Mouse (Mus musculus) kidney, embryonic 16.5 days (tissue): ENCODE results near the gene Plppr1. TPM values are rescaled to one million over a fixed set of nuclear protein-coding genes. Genes with fewer than 3 reads are reported as not detected.

Experiments
- ATAC-seq: fragments of 200-750 bp; cut with Nextera tagmentation; 2 replicates; pipeline ENCODE4 v1.8.0; 2017; ENCODE audit warnings: moderate TSS enrichment; ENCODE audit not compliant: low FRiP score, low TSS enrichment
- H3K27ac ChIP-seq: fragments of 300-500 bp; sonication (generic); 2 replicates; pipeline ENCODE4 v1.5.1; 2014; ENCODE audit warnings: low read length
- H3K27me3 ChIP-seq: fragments of 300-500 bp; sonication (generic); 2 replicates; pipeline ENCODE4 v1.6.1; 2014; ENCODE audit warnings: low read length, control low read depth, mixed read lengths; ENCODE audit not compliant: insufficient read depth
- H3K36me3 ChIP-seq: fragments of 300-500 bp; sonication (generic); 2 replicates; pipeline ENCODE4 v1.6.1; 2014; ENCODE audit warnings: low read length, control low read depth, mixed read lengths; ENCODE audit not compliant: insufficient read depth
- H3K4me1 ChIP-seq: fragments of 300-500 bp; sonication (generic); 2 replicates; pipeline ENCODE4 v1.6.1; 2014; ENCODE audit warnings: low read length, control low read depth, mixed read lengths; ENCODE audit not compliant: insufficient read depth
- H3K4me2 ChIP-seq: fragments of 300-500 bp; sonication (generic); replicated peaks from 2 replicates; pipeline ENCODE4 v1.6.1; 2014; ENCODE audit warnings: low read depth, low read length
- H3K4me3 ChIP-seq: fragments of 300-500 bp; sonication (generic); 2 replicates; pipeline ENCODE4 v1.5.1; 2014; ENCODE audit warnings: mild to moderate bottlenecking, low read length
- H3K9ac ChIP-seq: fragments of 300-500 bp; sonication (generic); replicated peaks from 2 replicates; pipeline ENCODE4 v1.6.1; 2014; ENCODE audit warnings: low read length
- H3K9me3 ChIP-seq: fragments of 300-500 bp; sonication (generic); 2 replicates; pipeline ENCODE4 v1.6.1; 2016; ENCODE audit warnings: low read length, control low read depth
- WGBS: fragments of 180-500 bp; shearing (Covaris S2); extraction: QIAGEN DNeasy Blood & Tissue Kit; methylation state at CpG from one replicate; pipeline ENCODE4 v1.1.7; 2014; 5-methylcytosine and 5-hydroxymethylcytosine counted together
- polyA plus RNA-seq: library from polyadenylated mRNA; unstranded; fragments of >200 nt; fragmentation: Nextera tagmentation; extraction: Ambion mirVana; gene quantifications from 2 replicates; pipeline ENCODE4 v1.2.1, GENCODE M21; 2015

Plppr1 gene
- polyA plus RNA-seq, 1 experiment from 2014 or later = 6.3 TPM

- Histone ChIP-seq H3K4me2 (no peak overlapping the region), H3K9ac (no peak overlapping the region), H3K9me3 (no peaks in the 10 kb centered on the region), H3K36me3 (no peaks in the 10 kb centered on the region), H3K4me1 (no peaks in the 10 kb centered on the region), H3K4me3 (no peak overlapping the region), H3K27me3 (no peaks in the 10 kb centered on the region), H3K27ac (no peak overlapping the region)
- ATAC-seq = no peak
- 74% methylated on average over 11 of the region's 11 CpGs for WGBS
Observed at GRCm38 (mm10) chr4:49212616-49213544, 153.8 kb downstream of the Plppr1 start.

- Histone ChIP-seq H3K27me3 (no peaks in the 10 kb centered on the region), H3K36me3 (no peaks in the 10 kb centered on the region), H3K4me2 (no peak overlapping the region), H3K27ac (no peak overlapping the region), H3K4me1 (no peaks in the 10 kb centered on the region), H3K4me3 (no peak overlapping the region), H3K9ac (no peak overlapping the region), H3K9me3 (no peaks in the 10 kb centered on the region)
- WGBS = 60% methylated on average over 3 of the region's 3 CpGs
- ATAC-seq = no peak
Observed at GRCm38 (mm10) chr4:49214341-49214740, 155.3 kb downstream of the Plppr1 start.

DNA sequence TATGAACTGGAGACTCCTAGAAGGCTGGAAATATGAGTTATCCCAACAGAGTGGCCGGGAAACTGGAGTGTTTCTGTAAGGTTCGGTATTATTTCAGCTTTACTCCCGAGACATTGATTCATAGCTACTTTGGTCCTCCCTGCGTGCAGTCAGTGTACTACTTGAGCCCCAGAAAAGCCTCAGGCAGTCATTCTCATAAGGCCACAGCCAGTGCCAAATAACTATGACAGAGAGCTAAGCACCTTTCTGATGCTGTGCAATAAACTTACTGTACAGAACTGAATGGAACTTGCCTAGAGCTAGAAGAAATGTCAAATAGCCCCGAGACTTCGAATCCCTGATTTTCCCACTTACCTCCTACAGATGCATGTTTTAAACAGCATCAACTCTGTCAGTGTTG lies 164.4 kb downstream of the Plppr1 start:
- Histone ChIP-seq H3K4me2 (no peak overlapping the region), H3K9me3 (no peaks in the 10 kb centered on the region), H3K27ac (no peak overlapping the region), H3K4me3 (no peak overlapping the region), H3K36me3 (no peaks in the 10 kb centered on the region), H3K27me3 (no peaks in the 10 kb centered on the region), H3K4me1 (no peaks in the 10 kb centered on the region), H3K9ac (no peak overlapping the region)
- whole genome bisulfite sequencing = 51% methylated on average over 6 of the region's 6 CpGs
- ATAC-seq = no peak

DNA sequence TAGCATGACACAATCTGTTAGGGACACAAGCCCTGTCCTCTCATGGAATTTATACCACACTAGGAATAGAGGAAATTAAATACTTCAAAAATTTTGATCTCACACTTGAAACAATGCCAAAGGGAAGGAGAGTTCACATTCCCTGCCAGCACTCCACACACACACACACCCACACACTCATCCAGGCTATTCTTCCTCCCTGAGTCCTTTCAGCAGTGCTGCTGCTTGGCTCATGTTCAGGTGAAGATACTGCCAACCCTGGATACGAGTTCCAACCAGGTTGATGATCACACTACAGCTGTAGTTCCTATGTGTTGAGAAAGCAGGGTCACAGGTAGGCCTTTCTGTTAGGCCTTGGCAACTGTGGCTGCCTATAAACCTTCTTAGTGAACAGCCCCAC lies 165.9 kb downstream of the Plppr1 start:
- no peaks in the 10 kb centered on the region for H3K27me3 ChIP-seq
- H3K4me3 ChIP-seq = no peak overlapping the region
- H3K4me1 ChIP-seq = no peaks in the 10 kb centered on the region
- H3K4me2 ChIP-seq = no peak overlapping the region
- no peaks in the 10 kb centered on the region for H3K9me3 ChIP-seq
- H3K27ac ChIP-seq = no peak overlapping the region
- no peak for ATAC-seq
- H3K36me3 ChIP-seq = no peaks in the 10 kb centered on the region
- no peak overlapping the region for H3K9ac ChIP-seq
- 48% methylated on average over 1 of the region's 1 CpGs for WGBS

DNA sequence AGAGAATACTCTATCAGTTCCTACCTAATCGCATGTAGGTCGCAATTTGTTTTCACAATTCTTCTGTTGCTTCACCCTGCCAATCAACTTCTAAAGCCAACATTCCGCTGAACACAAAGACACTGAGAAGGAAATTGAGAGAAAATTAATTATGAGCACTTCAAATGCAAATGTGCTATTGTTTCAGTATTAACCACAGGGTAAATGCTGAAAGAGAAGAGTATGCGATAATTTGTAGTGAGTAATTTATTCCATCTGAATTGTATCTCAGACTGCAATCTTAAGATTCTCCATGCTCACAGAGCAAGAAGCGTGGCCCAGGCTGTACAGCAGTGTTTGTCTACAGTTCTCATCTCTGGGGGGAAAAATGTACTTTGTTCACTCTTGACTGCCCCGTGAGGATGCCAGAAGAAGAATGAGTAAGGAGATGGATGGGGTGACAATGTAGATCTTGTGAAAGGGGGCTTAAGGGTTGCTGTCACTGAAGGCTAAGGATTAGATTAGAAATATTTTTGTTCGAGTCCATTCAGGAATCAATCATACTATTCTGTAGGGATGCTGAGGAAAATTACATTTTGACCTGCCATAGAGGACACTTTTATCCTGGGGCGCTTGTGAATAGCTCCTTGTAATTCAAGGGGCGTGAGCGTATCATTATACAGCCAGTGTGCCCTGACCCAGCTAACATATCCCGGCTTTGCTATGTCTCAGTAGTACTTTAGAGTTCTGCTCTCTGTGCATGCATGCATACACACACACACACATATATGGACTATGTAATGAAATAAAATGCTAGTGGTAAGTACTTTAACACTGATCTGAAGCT lies 173.3 kb downstream of the Plppr1 start:
- Histone ChIP-seq H3K4me3 (no peak overlapping the region), H3K27ac (no peak overlapping the region), H3K9ac (no peak overlapping the region), H3K4me1 (no peaks in the 10 kb centered on the region), H3K27me3 (no peaks in the 10 kb centered on the region), H3K9me3 (no peaks in the 10 kb centered on the region), H3K36me3 (no peaks in the 10 kb centered on the region), H3K4me2 (no peak overlapping the region)
- no peak for ATAC-seq
- WGBS = 78% methylated on average over 11 of the region's 11 CpGs

- Histone ChIP-seq H3K4me1 (no peaks in the 10 kb centered on the region), H3K4me3 (no peak overlapping the region), H3K4me2 (no peak overlapping the region), H3K9me3 (no peaks in the 10 kb centered on the region), H3K36me3 (no peaks in the 10 kb centered on the region), H3K27me3 (no peaks in the 10 kb centered on the region), H3K9ac (no peak overlapping the region), H3K27ac (no peak overlapping the region)
- no peak for ATAC-seq
- WGBS = 42% methylated on average over 3 of the region's 3 CpGs
Observed at GRCm38 (mm10) chr4:49233032-49233406, 173.9 kb downstream of the Plppr1 start.

DNA sequence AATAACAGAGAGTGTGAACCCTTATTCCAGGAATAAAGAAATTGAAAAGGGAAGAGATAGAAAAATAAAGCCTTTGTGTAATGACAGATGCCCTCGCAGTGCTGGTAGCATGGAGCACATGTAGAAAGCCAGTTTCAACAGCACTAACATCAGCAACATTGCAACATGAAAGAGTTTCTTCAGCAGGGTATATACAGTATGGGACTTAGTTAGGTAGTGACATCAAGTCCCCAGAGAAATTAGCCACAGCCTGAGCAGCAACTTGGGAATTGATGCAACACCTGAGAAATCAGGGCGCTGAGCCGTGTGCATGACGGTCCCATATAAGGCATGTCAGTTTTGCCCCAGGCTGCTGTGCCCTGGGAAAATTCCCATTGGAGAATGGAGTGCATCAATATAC lies 179.0 kb downstream of the Plppr1 start:
- Histone ChIP-seq H3K27me3 (no peaks in the 10 kb centered on the region), H3K9me3 (no peaks in the 10 kb centered on the region), H3K4me3 (no peak overlapping the region), H3K36me3 (no peaks in the 10 kb centered on the region), H3K4me2 (no peak overlapping the region), H3K9ac (no peak overlapping the region), H3K4me1 (no peaks in the 10 kb centered on the region), H3K27ac (no peak overlapping the region)
- ATAC-seq = no peak
- 86% methylated on average over 4 of the region's 4 CpGs for WGBS

GRCm38 (mm10) chr4:49239451-49239850 lies 180.4 kb downstream of the Plppr1 start:
- Histone ChIP-seq H3K4me3 (no peak overlapping the region), H3K4me2 (no peak overlapping the region), H3K9ac (no peak overlapping the region), H3K36me3 (no peaks in the 10 kb centered on the region), H3K4me1 (no peaks in the 10 kb centered on the region), H3K9me3 (no peaks in the 10 kb centered on the region), H3K27me3 (no peaks in the 10 kb centered on the region), H3K27ac (no peak overlapping the region)
- ATAC-seq = no peak
- WGBS = 90% methylated on average over 5 of the region's 5 CpGs

DNA sequence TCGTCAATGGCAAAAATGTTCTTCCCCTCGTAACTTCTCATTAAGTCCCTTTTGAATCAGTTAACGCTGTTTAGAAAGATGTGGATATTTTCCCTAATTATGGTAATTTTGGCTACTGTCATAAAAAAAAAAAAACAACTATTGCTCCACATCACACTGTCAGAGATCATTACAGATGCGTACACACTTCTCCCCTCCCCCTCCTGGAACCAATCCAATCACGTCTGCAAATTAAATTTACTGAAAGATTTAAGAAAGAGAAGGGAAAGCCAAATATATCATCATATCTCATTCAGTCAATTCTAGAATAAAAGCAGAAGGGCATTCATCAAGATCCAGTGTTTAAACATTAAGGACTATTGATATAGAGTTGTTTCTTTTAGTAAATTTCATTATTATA lies 185.7 kb downstream of the Plppr1 start:
- H3K36me3 ChIP-seq = no peaks in the 10 kb centered on the region
- no peak overlapping the region for H3K9ac ChIP-seq
- H3K27me3 ChIP-seq = no peaks in the 10 kb centered on the region
- no peak for ATAC-seq
- H3K27ac ChIP-seq = no peak overlapping the region
- WGBS = 61% methylated on average over 5 of the region's 5 CpGs
- H3K4me3 ChIP-seq = no peak overlapping the region
- H3K9me3 ChIP-seq = no peaks in the 10 kb centered on the region
- H3K4me1 ChIP-seq = no peaks in the 10 kb centered on the region
- no peak overlapping the region for H3K4me2 ChIP-seq

DNA sequence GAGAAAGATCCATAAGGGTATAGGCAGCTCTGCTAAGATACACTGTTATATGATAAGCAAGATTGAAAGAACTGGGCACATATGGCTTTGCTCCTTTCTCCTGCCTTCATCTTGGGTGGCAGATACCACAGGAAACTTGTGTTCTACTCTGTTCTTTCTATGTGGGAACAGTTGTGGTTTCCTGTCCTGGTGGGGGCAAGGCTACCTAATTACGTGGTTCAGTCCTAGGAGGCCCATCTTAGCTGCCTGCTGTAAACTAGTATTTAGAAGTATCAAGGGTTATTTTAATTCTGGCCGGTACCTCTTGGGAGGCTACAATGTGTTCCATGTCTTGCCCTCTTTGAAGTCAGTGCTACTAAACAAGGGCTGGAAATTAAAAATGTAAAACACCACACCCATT lies 186.2 kb downstream of the Plppr1 start:
- WGBS = 80% methylated on average over 2 of the region's 2 CpGs
- H3K4me1 ChIP-seq = no peaks in the 10 kb centered on the region
- no peaks in the 10 kb centered on the region for H3K27me3 ChIP-seq
- no peak overlapping the region for H3K27ac ChIP-seq
- no peak for ATAC-seq
- no peaks in the 10 kb centered on the region for H3K36me3 ChIP-seq
- H3K4me3 ChIP-seq = no peak overlapping the region
- no peak overlapping the region for H3K4me2 ChIP-seq
- H3K9me3 ChIP-seq = no peaks in the 10 kb centered on the region
- no peak overlapping the region for H3K9ac ChIP-seq
